Mouse (Mus musculus): ENCODE measurements around the gene Tead1.

The Tead1 gene

GRCm38 (mm10) chr7:112819833-112820232 is 140.7 kb downstream of the Tead1 start:
- no peak for DNase-seq (ENCODE audit: low spot score)

GRCm38 (mm10) chr7:112822879-112823278 is 143.8 kb downstream of the Tead1 start:
- DNase-seq (ENCODE audit: low spot score), result no peak

GRCm38 (mm10) chr7:112823621-112824020 is 144.5 kb downstream of the Tead1 start:
- DNase-seq (ENCODE audit: low spot score), result peak; percentile 18

GRCm38 (mm10) chr7:112825339-112825781 is 146.2 kb downstream of the Tead1 start:
- no peak for DNase-seq (ENCODE audit: low spot score)

GRCm38 (mm10) chr7:112826114-112826911 is 147.2 kb downstream of the Tead1 start:
- DNase-seq (ENCODE audit: low spot score), result no peak

- DNase-seq (ENCODE audit: low spot score), result no peak
Observed at GRCm38 (mm10) chr7:112828016-112828695, 149.0 kb downstream of the Tead1 start.

GRCm38 (mm10) chr7:112828696-112829022 is 149.5 kb downstream of the Tead1 start:
- no peak for DNase-seq (ENCODE audit: low spot score)

- no peak for DNase-seq (ENCODE audit: low spot score)
Observed at GRCm38 (mm10) chr7:112830946-112831345, 151.8 kb downstream of the Tead1 start.

GRCm38 (mm10) chr7:112831446-112831845 is 152.3 kb downstream of the Tead1 start:
- DNase-seq (ENCODE audit: low spot score), result no peak

- DNase-seq (ENCODE audit: low spot score), result no peak
Observed at GRCm38 (mm10) chr7:112833132-112833531, 154.0 kb downstream of the Tead1 start.

- no peak for DNase-seq (ENCODE audit: low spot score)
Observed at GRCm38 (mm10) chr7:112836076-112836475, 157.0 kb downstream of the Tead1 start.

- DNase-seq (ENCODE audit: low spot score), result no peak
Observed at GRCm38 (mm10) chr7:112838131-112838530, 159.0 kb downstream of the Tead1 start.

GRCm38 (mm10) chr7:112840351-112840750 is 161.2 kb downstream of the Tead1 start:
- DNase-seq (ENCODE audit: low spot score), result no peak

GRCm38 (mm10) chr7:112840890-112841289 is 161.8 kb downstream of the Tead1 start:
- no peak for DNase-seq (ENCODE audit: low spot score)

- no peak for DNase-seq (ENCODE audit: low spot score)
Observed at GRCm38 (mm10) chr7:112841484-112841883, 162.4 kb downstream of the Tead1 start.

GRCm38 (mm10) chr7:112841886-112842285 is 162.8 kb downstream of the Tead1 start:
- no peak for DNase-seq (ENCODE audit: low spot score)

GRCm38 (mm10) chr7:112851281-112851744 is 172.2 kb downstream of the Tead1 start:
- DNase-seq (ENCODE audit: low spot score), result no peak

- DNase-seq (ENCODE audit: low spot score), result no peak
Observed at GRCm38 (mm10) chr7:112852149-112852839, 173.2 kb downstream of the Tead1 start.

- DNase-seq (ENCODE audit: low spot score), result no peak
Observed at GRCm38 (mm10) chr7:112853857-112854256, 174.7 kb downstream of the Tead1 start.

GRCm38 (mm10) chr7:112854516-112854915 is 175.4 kb downstream of the Tead1 start:
- no peak for DNase-seq (ENCODE audit: low spot score)

- no peak for DNase-seq (ENCODE audit: low spot score)
Observed at GRCm38 (mm10) chr7:112855419-112855818, 176.3 kb downstream of the Tead1 start.

GRCm38 (mm10) chr7:112856121-112856571 is 177.0 kb downstream of the Tead1 start:
- DNase-seq (ENCODE audit: low spot score), result no peak

- no peak for DNase-seq (ENCODE audit: low spot score)
Observed at GRCm38 (mm10) chr7:112856583-112856982, 177.5 kb downstream of the Tead1 start.
